Mouse (Mus musculus): Measurements from ENCODE around the gene Zcchc10.

GRCm38 (mm10) chr11:53330325-53330724 lies 5.8 kb downstream of the Zcchc10 start:
- no peak for TF ChIP-seq CTCF (IDR thresholded peaks at IDR 0.05)
- no peak for TF ChIP-seq EP300 (IDR thresholded peaks at IDR 0.05)
